Mouse (Mus musculus): ENCODE results near the gene Gimap4. TPM values are rescaled to one million over a fixed set of nuclear protein-coding genes. Genes with fewer than 3 reads are reported as not detected.

The Gimap4 gene
- polyA plus RNA-seq, 1 experiment = not detected

DNA sequence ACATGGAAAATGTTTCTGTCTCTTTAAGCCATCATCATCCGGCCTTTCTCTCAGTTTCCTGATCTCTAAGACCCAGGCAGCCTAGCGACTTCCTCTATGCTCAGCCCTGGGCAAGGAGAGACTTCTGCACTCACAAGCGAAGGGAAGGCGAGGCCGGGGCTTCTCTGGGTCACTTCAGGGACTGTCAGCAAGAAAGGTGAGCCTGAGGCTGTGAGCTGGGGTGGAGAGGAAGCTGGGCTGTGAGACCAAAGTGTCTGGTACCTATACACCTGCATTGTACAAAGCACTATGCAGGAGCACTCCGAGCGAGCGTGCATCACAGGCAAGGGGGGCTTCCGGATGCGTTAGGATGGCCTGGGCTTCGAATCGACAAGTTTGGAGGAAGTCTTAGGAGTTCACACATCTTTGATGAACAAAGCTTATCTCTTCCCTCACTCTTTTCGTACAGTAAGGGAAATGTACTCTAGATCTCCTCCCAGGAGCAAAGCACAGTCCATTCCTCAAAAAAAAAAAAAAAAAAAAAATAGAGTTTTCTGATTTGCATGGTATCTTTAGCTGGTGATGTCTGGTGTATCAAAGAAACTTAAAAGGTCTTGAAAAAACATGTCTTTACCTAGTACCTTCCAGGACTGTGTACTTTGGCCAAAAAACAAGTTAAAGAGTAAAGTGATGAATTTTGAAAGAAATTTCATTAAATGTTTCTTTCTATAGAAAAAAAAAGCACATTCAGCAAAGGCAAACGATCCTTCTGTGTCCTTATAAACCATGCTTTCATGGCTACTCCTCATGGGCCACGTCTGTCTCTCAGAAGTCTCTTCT, 54.8 kb downstream of the Gimap4 start, which contains the start of gene Gimap1:
Gene Gimap1, plus strand, starts transcription at position 94 of the 819 bp plus-strand sequence.
- Histone ChIP-seq H3K9me3 (ENCODE audit: control insufficient read depth, low read length) (no peaks in the 10 kb centered on the region), H3K27me3 (ENCODE audit: control insufficient read depth) (no peaks in the 10 kb centered on the region), H3K4me1 (ENCODE audit: control insufficient read depth) (no peaks in the 10 kb centered on the region), H3K36me3 (ENCODE audit: control insufficient read depth) (no peaks in the 10 kb centered on the region), H3K4me3 (replicated peaks) (no peak within 1 kb of the TSS)
- TF ChIP-seq TAL1 (IDR thresholded peaks at IDR 0.05; ENCODE audit: low read length) (no peak), GATA1 (IDR thresholded peaks at IDR 0.05; ENCODE audit: low read length) (no peak)

DNA sequence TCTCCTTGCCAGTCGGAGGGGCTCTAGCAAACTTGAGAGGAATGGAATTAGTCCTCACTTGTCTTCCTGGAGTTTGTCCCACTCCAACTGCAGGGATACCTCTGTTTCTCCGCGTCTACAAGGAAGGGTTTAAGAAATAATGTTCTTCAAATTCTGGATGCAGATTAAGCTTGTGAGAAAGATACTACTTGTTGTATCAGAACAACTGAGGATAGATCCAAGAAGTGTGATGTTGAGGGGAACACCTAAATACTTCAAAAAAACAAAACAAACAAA, 55.4 kb downstream of the Gimap4 start:
- no peaks in the 10 kb centered on the region for H3K36me3 ChIP-seq (ENCODE audit: control insufficient read depth)
- no peaks in the 10 kb centered on the region for H3K9me3 ChIP-seq (ENCODE audit: control insufficient read depth, low read length)
- no peaks in the 10 kb centered on the region for H3K4me1 ChIP-seq (ENCODE audit: control insufficient read depth)
- no peak overlapping the region for H3K4me3 ChIP-seq (replicated peaks)
- TF ChIP-seq TAL1 (IDR thresholded peaks at IDR 0.05; ENCODE audit: low read length) (no peak), GATA1 (IDR thresholded peaks at IDR 0.05; ENCODE audit: low read length) (no peak)
- no peaks in the 10 kb centered on the region for H3K27me3 ChIP-seq (ENCODE audit: control insufficient read depth)

DNA sequence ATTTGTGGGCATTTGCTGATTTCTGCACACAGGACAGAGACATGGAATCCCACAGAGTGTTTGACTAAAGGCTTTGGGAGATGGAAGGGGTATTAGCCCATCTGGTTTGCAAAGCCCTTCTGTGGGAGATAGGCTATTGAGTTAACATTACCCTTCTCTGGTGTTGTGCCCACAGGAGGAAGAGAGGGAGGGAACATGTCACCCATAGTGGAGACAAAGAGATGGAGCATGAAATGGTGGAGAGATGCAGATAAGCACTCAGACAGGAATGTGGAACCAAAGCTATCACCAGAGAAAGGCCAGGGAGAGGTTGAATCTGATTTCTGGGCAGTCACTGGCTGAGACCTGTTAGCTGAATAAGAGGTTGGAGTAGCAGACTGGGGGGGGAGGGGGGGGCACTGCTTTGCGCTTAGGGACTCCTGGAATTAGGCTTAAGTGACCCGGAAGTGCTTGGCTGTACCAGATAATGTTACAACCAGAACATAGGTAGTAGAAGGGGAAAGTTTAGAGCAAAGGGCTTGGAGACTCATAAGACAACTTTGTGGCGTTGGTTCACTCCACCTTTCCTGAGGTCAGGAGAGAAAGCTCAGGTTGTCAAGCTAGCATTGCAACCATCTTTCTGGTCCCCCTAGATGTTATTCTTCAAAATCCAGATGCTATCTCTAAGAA, 56.3 kb downstream of the Gimap4 start:
- no peaks in the 10 kb centered on the region for H3K9me3 ChIP-seq (ENCODE audit: control insufficient read depth, low read length)

DNA sequence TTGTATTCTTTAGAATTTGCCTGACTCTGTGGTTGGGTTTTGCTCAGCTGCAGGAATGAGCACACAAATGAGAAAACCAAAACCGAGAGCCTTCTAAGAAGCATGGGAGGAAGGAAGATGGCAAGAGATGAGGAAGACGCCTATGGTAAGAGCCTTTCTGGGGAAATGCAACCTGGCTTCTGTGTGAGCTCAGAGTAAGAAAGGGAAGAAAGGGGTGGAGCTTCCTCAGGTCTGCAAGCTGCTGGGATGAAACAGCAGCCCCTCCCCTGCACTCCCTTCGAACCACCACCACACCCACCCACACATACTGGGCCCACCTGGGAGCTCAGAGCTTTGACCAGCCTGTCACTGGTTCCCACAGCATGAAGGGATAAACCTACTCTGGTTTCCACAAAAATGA, 56.9 kb downstream of the Gimap4 start:
- Histone ChIP-seq H3K27me3 (ENCODE audit: control insufficient read depth) (no peaks in the 10 kb centered on the region), H3K4me1 (ENCODE audit: control insufficient read depth) (no peaks in the 10 kb centered on the region; the same call in 1 of the 2 replicates), H3K4me3 (replicated peaks) (no peak overlapping the region), H3K9me3 (ENCODE audit: control insufficient read depth, low read length) (no peaks in the 10 kb centered on the region), H3K36me3 (ENCODE audit: control insufficient read depth) (no peaks in the 10 kb centered on the region)
- TF ChIP-seq GATA1 (IDR thresholded peaks at IDR 0.05; ENCODE audit: low read length) = no peak
- TF ChIP-seq TAL1 (IDR thresholded peaks at IDR 0.05; ENCODE audit: low read length) = no peak

More for the DNA sequence above, 56.3 kb downstream of the Gimap4 start:
- no peak overlapping the region for H3K4me3 ChIP-seq (replicated peaks)
- no peaks in the 10 kb centered on the region for H3K36me3 ChIP-seq (ENCODE audit: control insufficient read depth)
- H3K4me1 ChIP-seq (ENCODE audit: control insufficient read depth) = no peaks in the 10 kb centered on the region
- H3K27me3 ChIP-seq (ENCODE audit: control insufficient read depth) = no peaks in the 10 kb centered on the region
- TF ChIP-seq GATA1 (IDR thresholded peaks at IDR 0.05; ENCODE audit: low read length) = no peak
- no peak for TF ChIP-seq TAL1 (IDR thresholded peaks at IDR 0.05; ENCODE audit: low read length)

Other genes with a start within 250 kb of the Gimap4 start
- gene Zfp467, start 238.7 kb upstream of the Gimap4 start, polyA plus RNA-seq (2012) = 0.07 TPM in 2 replicates
- gene Sspo, start 236.3 kb upstream of the Gimap4 start, polyA plus RNA-seq (2012) = not detected in 2 replicates
- 0.06 TPM in 1 of 2 replicates, not detected in the other for gene Atp6v0e2, start 146.9 kb upstream of the Gimap4 start, polyA plus RNA-seq (2012)
- 0.05 and 0.27 TPM in 2 replicates for gene Lrrc61, start 129.8 kb upstream of the Gimap4 start, polyA plus RNA-seq (2012)
- gene Rarres2, start 111.8 kb upstream of the Gimap4 start, polyA plus RNA-seq (2012) = 0.07 TPM in 1 of 2 replicates, not detected in the other
- not detected in 2 replicates for gene Gm45021, start 94.9 kb upstream of the Gimap4 start, polyA plus RNA-seq (2012)
- 0.06 and 0.15 TPM in 2 replicates for gene Repin1, start 90.7 kb upstream of the Gimap4 start, polyA plus RNA-seq (2012)
- gene Gm44965, start 90.6 kb upstream of the Gimap4 start, polyA plus RNA-seq (2012) = not detected in 2 replicates
- gene Zfp775, start 82.5 kb upstream of the Gimap4 start, polyA plus RNA-seq (2012) = 0.03 TPM in 2 replicates
- 0.02 TPM in 1 of 2 replicates, not detected in the other for gene AI854703, start 57.8 kb upstream of the Gimap4 start, polyA plus RNA-seq (2012)
- not detected in 2 replicates for gene Gimap8, start 37.3 kb upstream of the Gimap4 start, polyA plus RNA-seq (2012)
- gene Gimap9, start 8.4 kb upstream of the Gimap4 start, polyA plus RNA-seq (2012) = 0.05 TPM in 1 of 2 replicates, not detected in the other
- not detected in 2 replicates for gene Gimap6, start 23.7 kb downstream of the Gimap4 start, polyA plus RNA-seq (2012)
- gene Gm28053, start 34.1 kb downstream of the Gimap4 start, polyA plus RNA-seq (2012) = not detected in 2 replicates
- not detected in 2 replicates for gene Gimap7, start 34.1 kb downstream of the Gimap4 start, polyA plus RNA-seq (2012)
- 0.02 and 0.03 TPM in 2 replicates for gene Gimap1, start 54.5 kb downstream of the Gimap4 start, polyA plus RNA-seq (2012)
- gene Gimap5, start 61.6 kb downstream of the Gimap4 start, polyA plus RNA-seq (2012) = 0.04 and 0.05 TPM in 2 replicates
- gene Gimap3, start 86.3 kb downstream of the Gimap4 start, polyA plus RNA-seq (2012) = 0.02 TPM in 1 of 2 replicates, not detected in the other
- gene Tmem176a, start 156.4 kb downstream of the Gimap4 start, polyA plus RNA-seq (2012) = 0.32 and 0.81 TPM in 2 replicates
- gene Tmem176b, start 156.9 kb downstream of the Gimap4 start, polyA plus RNA-seq (2012) = 0.10 and 0.18 TPM in 2 replicates
- gene Aoc1, start 188.3 kb downstream of the Gimap4 start, polyA plus RNA-seq (2012) = not detected in 2 replicates
- gene 1600015I10Rik, start 245.3 kb downstream of the Gimap4 start, polyA plus RNA-seq (2012) = not detected in 2 replicates

Measured in erythroblast, embryonic 14.5 days (primary cell).